Mouse (Mus musculus): ENCODE data around the gene Sec63.

GRCm38 (mm10) chr10:42869467-42869866 is 108.2 kb downstream of the Sec63 start:
- TF ChIP-seq CTCF (IDR thresholded peaks at IDR 0.05; ENCODE audit: control insufficient read depth, insufficient read depth, insufficient read length) (no peak), MAX (IDR thresholded peaks at IDR 0.05) (no peak), MYOG (IDR thresholded peaks at IDR 0.05; ENCODE audit: control insufficient read depth, extremely low read depth, insufficient read length) (no peak), USF1 (IDR thresholded peaks at IDR 0.05; ENCODE audit: low read depth) (no peak), MYOD1 (IDR thresholded peaks at IDR 0.05; ENCODE audit: control insufficient read depth, insufficient read length, low read depth) (no peak), FOSL1 (IDR thresholded peaks at IDR 0.05; ENCODE audit: insufficient read depth, low read length, poor library complexity, severe bottlenecking) (no peak)
